Mouse (Mus musculus) hindbrain, embryonic 10.5 days (tissue): ENCODE results near the gene Selenbp1. TPM values are rescaled to one million over a fixed set of nuclear protein-coding genes. Genes with fewer than 3 reads are reported as not detected.
"Not testable (repeated sequence)": the region's sequence is repeated elsewhere in the genome, so short reads cannot be mapped to it uniquely, and the experiment has no call there.

Source experiments
- DNase-seq: peaks from one replicate; pipeline ENCODE4 v3.0.0-alpha.2; 2017; ENCODE audit warnings: low spot score
- H3K27ac ChIP-seq: fragments of 300-500 bp; sonication (generic); 2 replicates; pipeline ENCODE4 v1.5.1; 2016; ENCODE audit warnings: mild to moderate bottlenecking, moderate library complexity
- H3K27me3 ChIP-seq: fragments of 300-500 bp; sonication (generic); 2 replicates; pipeline ENCODE4 v1.6.1; 2016; ENCODE audit warnings: mild to moderate bottlenecking; ENCODE audit not compliant: poor library complexity, insufficient read depth, severe bottlenecking
- H3K36me3 ChIP-seq: fragments of 300-500 bp; sonication (generic); 2 replicates; pipeline ENCODE4 v1.6.1; 2016; ENCODE audit warnings: mild to moderate bottlenecking, moderate library complexity
- H3K4me1 ChIP-seq: fragments of 300-500 bp; sonication (generic); replicated peaks from 2 replicates; pipeline ENCODE4 v1.6.1; 2016; ENCODE audit warnings: mild to moderate bottlenecking
- H3K4me3 ChIP-seq: fragments of 300-500 bp; sonication (generic); 2 replicates; pipeline ENCODE4 v1.5.1; 2016; ENCODE audit warnings: mild to moderate bottlenecking, moderate library complexity
- H3K9me3 ChIP-seq: fragments of 300-500 bp; sonication (generic); 2 replicates; pipeline ENCODE4 v1.6.1; 2016; ENCODE audit warnings: mild to moderate bottlenecking, moderate library complexity
- WGBS: fragments of 180-500 bp; shearing (Covaris S2); methylation state at CpG from one replicate; pipeline ENCODE4 v1.1.7; 2016; 5-methylcytosine and 5-hydroxymethylcytosine counted together
- polyA plus RNA-seq: library from polyadenylated mRNA; unstranded; fragments of >200 nt; fragmentation: Nextera tagmentation; extraction: Ambion mirVana; gene quantifications from 2 replicates; pipeline ENCODE4 v1.2.1, GENCODE M21; 2016

The Selenbp1 gene
- polyA plus RNA-seq, 1 experiment from 2014 or later = 7.4 TPM

DNA sequence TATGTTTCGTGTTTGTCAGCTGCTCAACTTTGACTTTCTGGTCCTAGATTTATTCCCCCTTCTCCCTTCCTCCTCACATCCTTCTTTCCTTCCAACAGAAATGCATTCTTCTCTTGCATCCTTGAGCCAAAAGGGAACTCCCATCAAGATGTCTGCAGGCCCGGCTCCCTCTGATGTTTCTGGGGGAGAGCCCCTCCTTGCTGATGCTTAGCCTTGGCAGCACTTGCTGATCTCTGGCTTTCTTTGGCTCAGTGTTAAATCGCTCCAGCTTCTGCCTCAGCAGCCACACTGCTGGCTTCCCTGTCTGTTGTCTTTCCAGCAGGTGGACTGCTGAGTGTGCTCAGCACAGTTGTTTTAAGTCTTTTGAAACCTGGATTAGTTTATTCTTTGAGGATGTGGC is 11.8 kb upstream of the Selenbp1 start:
- Histone ChIP-seq H3K27me3 (no peaks in the 10 kb centered on the region), H3K4me3 (no peak overlapping the region), H3K27ac (no peak overlapping the region), H3K36me3 (no peaks in the 10 kb centered on the region), H3K4me1 (peaks cover 7% of the 10 kb centered on the region), H3K9me3 (no peaks in the 10 kb centered on the region)
- no peak for DNase-seq
- WGBS = 64% methylated on average over 3 of the region's 3 CpGs

DNA sequence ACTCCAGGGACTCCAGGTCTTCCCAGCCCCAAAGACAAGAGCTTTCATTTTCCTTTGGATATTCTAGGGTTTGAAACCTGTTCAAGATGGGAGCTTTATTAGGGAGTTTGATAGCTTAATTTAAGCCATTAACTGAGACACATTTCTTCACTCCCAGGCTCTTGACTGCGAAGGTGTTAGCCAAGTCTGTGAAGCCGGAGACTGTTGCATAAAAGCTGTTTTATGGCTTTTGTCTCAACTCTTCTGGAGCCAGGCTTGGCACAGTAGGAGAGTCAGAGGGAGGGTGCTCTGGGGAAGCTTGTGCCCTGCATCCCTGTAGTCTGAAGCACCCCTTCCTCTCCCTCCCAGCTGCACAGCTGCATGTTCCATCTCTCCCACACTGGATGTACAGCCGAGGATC is 10.5 kb upstream of the Selenbp1 start:
- Histone ChIP-seq H3K4me1 (peaks cover 7% of the 10 kb centered on the region), H3K9me3 (no peaks in the 10 kb centered on the region), H3K4me3 (no peak overlapping the region), H3K27ac (no peak overlapping the region), H3K36me3 (no peaks in the 10 kb centered on the region), H3K27me3 (no peaks in the 10 kb centered on the region)
- no peak for DNase-seq
- WGBS = 67% methylated on average over 3 of the region's 3 CpGs

DNA sequence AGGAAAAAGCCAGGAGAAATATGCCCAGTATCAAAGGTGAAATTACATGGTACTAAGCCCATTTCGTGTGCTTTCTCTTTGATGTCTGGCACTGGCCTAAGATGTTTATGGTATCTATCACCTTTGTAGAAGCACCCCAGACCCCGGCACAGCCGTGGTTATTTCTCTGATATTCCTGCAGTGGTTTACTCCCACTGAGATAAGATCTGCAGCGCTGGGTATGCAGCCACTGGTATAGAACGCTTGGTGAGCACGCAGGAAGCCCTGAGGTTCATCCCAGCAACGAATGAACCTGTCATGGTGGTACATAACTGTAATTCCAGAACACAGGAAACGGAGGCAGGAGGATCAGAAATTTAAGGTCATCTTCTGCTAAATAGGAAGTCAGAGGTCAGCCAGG is 8.2 kb upstream of the Selenbp1 start:
- no peak for DNase-seq
- 78% methylated on average over 8 of the region's 8 CpGs for WGBS
- H3K4me3 ChIP-seq = no peak overlapping the region
- H3K9me3 ChIP-seq = no peaks in the 10 kb centered on the region
- no peak overlapping the region for H3K27ac ChIP-seq
- H3K36me3 ChIP-seq = no peaks in the 10 kb centered on the region
- no peaks in the 10 kb centered on the region for H3K4me1 ChIP-seq
- no peaks in the 10 kb centered on the region for H3K27me3 ChIP-seq

DNA sequence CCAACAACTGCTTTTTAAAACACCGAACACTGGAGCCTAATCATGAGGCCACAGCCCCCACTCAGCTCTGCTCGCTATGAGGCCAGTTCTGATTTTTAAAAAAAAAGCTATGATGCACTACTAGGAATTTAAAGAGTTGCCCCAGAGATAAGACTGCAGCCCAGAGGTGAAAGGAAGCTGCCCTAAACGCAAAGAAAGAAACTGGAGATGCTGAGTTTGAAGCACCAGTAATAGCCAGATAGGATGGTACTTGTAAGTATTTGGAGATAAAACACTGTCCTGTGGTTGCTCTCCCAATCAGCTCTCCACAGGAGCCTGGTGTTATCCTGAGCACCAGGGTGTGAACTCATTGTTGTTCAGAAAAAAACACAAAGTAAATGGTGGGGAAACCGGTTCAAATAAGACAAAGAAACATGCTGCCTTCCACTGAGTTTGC is 6.5 kb upstream of the Selenbp1 start:
- H3K4me3 ChIP-seq, H3K4me1 ChIP-seq, H3K27me3 ChIP-seq, H3K27ac ChIP-seq, H3K36me3 ChIP-seq, H3K9me3 ChIP-seq, DNase-seq: not testable (repeated sequence)
- 52% methylated on average over 4 of the region's 4 CpGs for WGBS

DNA sequence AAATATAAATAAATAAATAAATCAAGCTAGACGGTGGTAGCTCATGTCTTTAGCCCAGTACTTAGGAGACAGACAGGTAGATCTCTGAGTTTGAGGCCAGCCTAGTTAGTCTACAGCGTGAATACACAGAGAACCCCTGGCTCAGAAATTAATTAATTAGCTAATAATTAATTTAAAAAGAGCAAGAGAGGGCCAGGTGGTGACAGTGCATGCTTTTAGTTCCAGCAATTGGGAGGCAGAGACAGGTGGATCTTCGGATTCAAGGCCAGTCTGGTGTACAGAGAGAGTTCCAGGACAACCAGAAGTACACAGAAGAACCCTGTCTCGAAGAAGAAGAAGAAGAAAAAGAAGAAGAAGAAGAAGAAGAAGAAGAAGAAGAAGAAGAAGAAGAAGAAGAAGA is 3.9 kb upstream of the Selenbp1 start:
- DNase-seq, H3K27me3 ChIP-seq, H3K36me3 ChIP-seq, H3K27ac ChIP-seq, H3K4me3 ChIP-seq, H3K9me3 ChIP-seq: not testable (repeated sequence)
- H3K4me1 ChIP-seq = peaks cover 15% of the 10 kb centered on the region
- WGBS = 88% methylated on average over 4 of the region's 4 CpGs

DNA sequence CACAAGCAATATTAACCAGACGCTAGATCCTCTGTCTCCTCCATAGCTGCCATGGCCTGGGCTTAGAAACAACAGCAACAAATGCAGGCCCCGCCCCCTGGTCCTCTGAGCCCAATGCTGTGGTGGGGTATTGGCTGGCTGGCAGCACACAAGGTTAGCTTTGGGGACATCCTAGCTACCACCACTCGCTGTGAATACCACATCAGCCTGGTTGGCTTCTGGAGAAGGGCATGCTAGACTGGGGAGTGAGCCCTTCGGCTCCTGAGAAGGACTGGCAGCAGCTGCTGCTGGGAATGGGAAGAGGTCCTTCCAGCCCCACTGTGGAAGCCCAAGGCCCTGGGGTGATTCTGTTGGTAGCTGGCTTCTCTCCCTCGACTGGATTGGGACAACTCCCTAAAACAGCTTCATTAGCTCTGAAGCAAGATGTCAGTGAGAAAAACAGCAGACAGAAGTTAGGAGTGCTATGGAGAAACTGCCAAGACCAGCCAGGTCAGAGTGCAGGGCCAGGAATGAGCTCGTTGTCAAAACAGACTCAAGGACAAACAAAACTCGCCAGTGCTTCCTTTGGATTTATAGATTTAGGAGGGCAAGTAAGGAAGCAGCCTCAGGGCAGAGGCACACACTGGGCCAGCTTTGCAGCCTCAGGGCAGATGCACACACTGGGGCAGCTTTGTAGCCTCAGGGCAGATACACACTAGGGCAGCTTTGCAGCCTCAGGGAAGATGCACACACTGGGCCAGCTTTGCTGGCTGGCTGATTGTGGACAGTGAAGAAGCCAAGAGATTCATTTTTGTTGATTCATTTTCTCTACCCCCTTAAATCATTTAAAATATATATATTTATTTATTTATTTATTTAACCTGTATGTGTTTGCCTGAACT is 2.2 kb upstream of the Selenbp1 start:
- not testable (repeated sequence) for H3K9me3 ChIP-seq, H3K27me3 ChIP-seq, H3K36me3 ChIP-seq, DNase-seq, H3K27ac ChIP-seq, H3K4me3 ChIP-seq
- WGBS = 43% methylated on average over 7 of the region's 7 CpGs
- peaks cover 15% of the 10 kb centered on the region for H3K4me1 ChIP-seq

DNA sequence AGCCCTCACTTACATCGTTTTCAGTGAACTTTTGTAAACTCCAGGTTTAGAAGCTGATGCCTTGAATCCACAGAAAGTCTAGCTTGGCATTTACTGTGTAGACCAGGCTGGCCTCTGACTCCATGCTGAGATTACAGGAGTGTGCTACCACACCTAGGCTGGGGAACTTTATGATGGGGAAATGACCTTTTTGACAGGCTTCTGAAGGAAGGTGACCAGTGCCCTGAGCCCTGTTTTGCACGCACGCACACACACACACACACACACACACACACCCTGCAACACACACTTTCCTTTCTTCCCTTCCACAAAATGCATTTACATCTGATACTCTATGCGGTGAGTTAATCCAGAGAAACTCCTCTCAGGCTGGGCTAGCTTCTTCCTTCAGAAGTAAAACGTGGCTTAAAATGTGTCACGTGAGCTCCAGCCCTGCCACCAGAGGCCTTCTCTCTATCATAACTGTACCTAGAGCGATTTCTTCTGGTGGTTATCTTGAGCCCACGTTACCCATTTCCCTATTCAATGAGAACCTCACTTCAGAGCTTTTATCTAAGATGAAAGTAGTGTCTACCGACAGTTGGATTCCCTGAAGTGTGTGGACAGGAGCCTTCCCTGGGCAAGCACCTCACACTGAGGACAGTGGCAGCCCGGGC is 1.3 kb upstream of the Selenbp1 start:
- H3K27me3 ChIP-seq, DNase-seq, H3K36me3 ChIP-seq, H3K27ac ChIP-seq, H3K4me3 ChIP-seq, H3K9me3 ChIP-seq: not testable (repeated sequence)
- H3K4me1 ChIP-seq = peaks cover 15% of the 10 kb centered on the region
- WGBS = 78% methylated on average over 10 of the region's 10 CpGs

DNA sequence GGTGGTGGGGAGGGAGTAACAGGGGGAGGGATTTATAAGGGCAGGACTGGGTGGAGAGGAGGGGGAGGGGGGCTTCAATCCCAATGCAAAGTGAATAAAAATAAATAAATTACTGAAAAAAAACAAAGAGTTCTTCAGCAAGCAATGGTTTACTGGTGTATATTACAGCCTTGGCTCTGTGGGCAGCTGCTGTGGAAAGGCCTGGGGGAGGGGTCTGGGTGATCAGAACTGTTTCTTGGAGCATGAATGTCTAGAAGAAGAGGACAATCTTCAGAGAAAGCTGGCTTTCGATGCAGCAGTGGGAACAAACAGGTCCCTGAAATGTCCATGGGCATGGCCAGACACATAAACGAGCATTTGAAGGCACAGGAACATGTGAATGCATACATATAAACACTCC is 577 bp upstream of the Selenbp1 start:
- H3K4me1 ChIP-seq = peaks cover 15% of the 10 kb centered on the region
- H3K27me3 ChIP-seq, H3K4me3 ChIP-seq, H3K36me3 ChIP-seq, DNase-seq, H3K27ac ChIP-seq, H3K9me3 ChIP-seq: not testable (repeated sequence)
- WGBS = 87% methylated on average over 2 of the region's 2 CpGs

DNA sequence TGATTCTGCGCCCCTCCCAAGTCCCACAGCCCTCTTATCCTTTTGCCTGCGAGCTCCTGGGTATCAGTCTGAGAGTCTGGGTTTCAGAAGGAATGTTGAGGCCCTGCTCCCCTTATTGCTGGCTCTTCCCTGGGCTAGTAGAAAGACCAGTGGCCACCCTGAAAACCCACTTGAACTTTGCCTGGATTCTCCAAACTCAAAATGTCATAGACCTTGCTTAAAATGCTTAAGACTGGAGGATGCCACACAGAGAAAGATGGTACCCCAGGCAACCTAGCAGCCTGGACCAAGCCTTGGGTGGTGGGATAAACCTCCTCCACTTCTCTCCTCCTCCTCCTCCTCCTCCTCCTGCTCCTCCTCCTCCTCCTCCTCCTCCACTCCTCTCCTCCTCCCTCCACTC is 748 bp downstream of the Selenbp1 start:
- H3K4me3 ChIP-seq, H3K27me3 ChIP-seq, H3K36me3 ChIP-seq, H3K27ac ChIP-seq, H3K9me3 ChIP-seq, DNase-seq: not testable (repeated sequence)
- no CpG with 5 or more reads among the region's 2 CpGs for WGBS
- peaks cover 15% of the 10 kb centered on the region for H3K4me1 ChIP-seq

DNA sequence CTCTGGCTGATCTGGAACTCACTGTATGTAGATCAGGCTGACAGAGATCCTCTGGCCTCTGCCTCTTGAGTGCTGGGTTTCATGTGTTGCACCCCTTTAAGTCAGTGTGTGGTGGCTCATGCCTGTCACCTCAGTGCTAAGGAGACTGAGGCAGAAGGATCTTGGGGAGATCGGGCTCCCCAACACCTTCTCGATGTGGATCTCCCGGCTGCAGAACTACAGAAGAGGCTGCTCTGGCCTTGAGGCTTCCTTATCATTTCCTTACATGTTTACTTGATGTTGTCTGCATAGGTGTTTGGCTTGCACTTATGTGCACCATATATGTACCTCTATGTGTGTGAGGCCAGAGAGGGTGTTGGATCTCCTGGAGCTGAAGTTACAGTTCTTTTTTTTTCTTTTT is 1.7 kb downstream of the Selenbp1 start:
- not testable (repeated sequence) for H3K27me3 ChIP-seq, DNase-seq, H3K27ac ChIP-seq, H3K4me3 ChIP-seq, H3K9me3 ChIP-seq, H3K36me3 ChIP-seq
- H3K4me1 ChIP-seq = peaks cover 15% of the 10 kb centered on the region
- 93% methylated on average over 3 of the region's 3 CpGs for WGBS

DNA sequence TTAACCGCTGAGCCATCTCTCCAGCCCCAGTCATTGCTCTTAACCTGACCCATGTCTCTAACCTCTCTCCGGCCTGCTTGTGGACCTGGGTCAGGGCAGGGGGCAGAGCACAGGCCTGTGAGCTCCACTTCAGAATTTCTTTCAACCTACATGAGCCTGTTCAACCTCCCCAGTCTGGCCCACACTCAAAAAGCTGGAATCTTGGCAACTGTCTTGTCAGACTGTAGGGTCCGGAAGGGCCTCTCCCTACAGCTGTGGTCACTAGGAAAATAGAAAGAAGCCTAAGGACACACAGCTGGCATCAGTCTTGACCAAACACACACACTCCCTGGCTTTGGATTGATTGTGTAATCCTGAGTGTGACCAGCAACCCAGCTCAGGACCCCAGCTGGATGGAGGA is 2.5 kb downstream of the Selenbp1 start:
- not testable (repeated sequence) for H3K9me3 ChIP-seq, H3K4me3 ChIP-seq, H3K36me3 ChIP-seq, H3K27ac ChIP-seq, H3K27me3 ChIP-seq, DNase-seq
- H3K4me1 ChIP-seq = peaks cover 15% of the 10 kb centered on the region
- WGBS = 91% methylated on average over 3 of the region's 3 CpGs

DNA sequence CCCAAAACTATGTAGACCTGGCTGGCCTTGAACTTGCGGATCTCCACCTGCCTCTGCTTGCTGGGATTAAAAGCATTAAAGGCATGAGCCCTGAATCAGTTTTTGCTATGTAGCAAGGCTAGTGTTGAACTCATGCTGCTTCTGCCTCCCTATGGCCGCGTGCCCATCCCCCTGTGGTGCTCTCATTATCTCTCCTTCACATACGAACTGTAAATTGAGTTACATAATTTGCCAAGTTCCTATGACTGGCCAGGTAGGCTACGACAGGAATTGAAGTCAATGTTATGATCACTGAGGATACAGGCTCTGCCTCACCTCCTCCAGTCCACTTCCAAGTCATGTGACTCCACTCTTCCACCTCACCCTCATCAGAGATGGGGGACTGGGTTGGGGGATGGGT is 3.3 kb downstream of the Selenbp1 start:
- not testable (repeated sequence) for H3K9me3 ChIP-seq, H3K27me3 ChIP-seq, H3K36me3 ChIP-seq, H3K4me3 ChIP-seq, H3K27ac ChIP-seq, DNase-seq
- peaks cover 15% of the 10 kb centered on the region for H3K4me1 ChIP-seq
- 82% methylated on average over 5 of the region's 5 CpGs for WGBS

DNA sequence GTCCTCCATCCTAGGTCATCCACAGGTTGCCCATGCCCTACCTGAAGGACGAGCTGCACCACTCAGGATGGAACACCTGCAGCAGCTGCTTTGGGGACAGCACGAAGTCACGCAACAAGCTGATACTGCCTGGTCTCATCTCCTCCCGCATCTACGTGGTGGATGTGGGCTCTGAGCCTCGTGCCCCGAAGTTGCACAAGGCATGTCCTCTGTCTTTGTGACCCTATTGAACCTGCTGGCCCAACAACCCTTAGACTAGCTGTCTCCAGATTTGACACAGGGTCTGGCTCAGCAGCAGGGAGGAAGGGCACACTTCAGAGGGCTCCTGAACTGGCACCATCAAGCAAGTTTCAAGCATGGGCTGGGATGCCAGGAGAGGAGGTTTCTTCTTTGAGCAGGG is 4.3 kb downstream of the Selenbp1 start:
- not testable (repeated sequence) for H3K9me3 ChIP-seq, H3K27me3 ChIP-seq, DNase-seq, H3K36me3 ChIP-seq, H3K4me3 ChIP-seq, H3K27ac ChIP-seq
- 90% methylated on average over 7 of the region's 7 CpGs for WGBS
- H3K4me1 ChIP-seq = peaks cover 14% of the 10 kb centered on the region
